Mouse (Mus musculus): Measurements from ENCODE around the gene Ogfod3. TPM values are rescaled to one million over a fixed set of nuclear protein-coding genes. Genes with fewer than 3 reads are reported as not detected.

Gene Ogfod3
- polyA plus RNA-seq, 1 experiment from 2014 or later = 34.1 TPM

GRCm38 (mm10) chr11:121160636-121161346 lies 43.7 kb downstream of the Ogfod3 start:
- Histone ChIP-seq H3K4me1 (ENCODE audit: control insufficient read depth in 2 of 2, insufficient read depth in 2 of 2, low read length in 2 of 2) (peaks cover 0 to 10% of the 10 kb centered on the region in 2 experiments; a peak in 3 of 4 replicates), H3K36me3 (ENCODE audit: control insufficient read depth, insufficient read depth, low read length) (no peaks in the 10 kb centered on the region), H3K9me3 (ENCODE audit: control insufficient read depth, low read length) (no peaks in the 10 kb centered on the region), H3K4me3 (ENCODE audit: control insufficient read depth in 1 of 2, insufficient read depth in 1 of 2, low read depth in 1 of 2, low read length in 2 of 2) (no peak overlapping the region), H3K27ac (replicated peaks in 1 of 2; ENCODE audit: control insufficient read depth in 1 of 2, insufficient read depth in 1 of 2, low read depth in 2 of 2, low read length in 2 of 2) (no peak overlapping the region), H3K4me2 (ENCODE audit: low read length) (no peak overlapping the region), H3K27me3 (ENCODE audit: control insufficient read depth, insufficient read depth, low read length) (peaks cover 25% of the 10 kb centered on the region), H3K9ac (ENCODE audit: low read length) (no peak overlapping the region)
- WGBS = 90% methylated on average over 26 of the region's 26 CpGs
- no peak for ATAC-seq (ENCODE audit: insufficient number of reproducible peaks, insufficient read depth, low FRiP score, low read depth)

GRCm38 (mm10) chr11:121159971-121160370 lies 44.5 kb downstream of the Ogfod3 start, which contains the start of gene Uts2r:
TSS of gene Uts2r (plus strand) at chr11:121160271.
- Histone ChIP-seq H3K4me2 (ENCODE audit: low read length) (no peak within 1 kb of the TSS), H3K4me1 (ENCODE audit: control insufficient read depth in 2 of 2, insufficient read depth in 2 of 2, low read length in 2 of 2) (peaks cover 0 to 10% of the 10 kb centered on the region in 2 experiments; a peak in 3 of 4 replicates), H3K4me3 (ENCODE audit: control insufficient read depth in 1 of 2, insufficient read depth in 1 of 2, low read depth in 1 of 2, low read length in 2 of 2) (no peak within 1 kb of the TSS), H3K9ac (ENCODE audit: low read length) (no peak within 1 kb of the TSS), H3K27me3 (ENCODE audit: control insufficient read depth, insufficient read depth, low read length) (peaks cover 33% of the 10 kb centered on the region), H3K36me3 (ENCODE audit: control insufficient read depth, insufficient read depth, low read length) (no peaks in the 10 kb centered on the region), H3K9me3 (ENCODE audit: control insufficient read depth, low read length) (no peaks in the 10 kb centered on the region), H3K27ac (replicated peaks in 1 of 2; ENCODE audit: control insufficient read depth in 1 of 2, insufficient read depth in 1 of 2, low read depth in 2 of 2, low read length in 2 of 2) (no peak within 1 kb of the TSS)
- ATAC-seq (ENCODE audit: insufficient number of reproducible peaks, insufficient read depth, low FRiP score, low read depth) = no peak
- WGBS = 83% methylated on average over 5 of the region's 5 CpGs

GRCm38 (mm10) chr11:121156411-121156891 lies 48.1 kb downstream of the Ogfod3 start:
- Histone ChIP-seq H3K4me1 (ENCODE audit: control insufficient read depth in 2 of 2, insufficient read depth in 2 of 2, low read length in 2 of 2) (peaks cover 0 to 10% of the 10 kb centered on the region in 2 experiments; a peak in 3 of 4 replicates), H3K36me3 (ENCODE audit: control insufficient read depth, insufficient read depth, low read length) (no peaks in the 10 kb centered on the region), H3K4me3 (ENCODE audit: control insufficient read depth in 1 of 2, insufficient read depth in 1 of 2, low read depth in 1 of 2, low read length in 2 of 2) (peak overlapping the region; percentile 26 to 42), H3K27ac (replicated peaks in 1 of 2; ENCODE audit: control insufficient read depth in 1 of 2, insufficient read depth in 1 of 2, low read depth in 2 of 2, low read length in 2 of 2) (no peak overlapping the region), H3K4me2 (ENCODE audit: low read length) (peak overlapping the region; percentile 81), H3K9me3 (ENCODE audit: control insufficient read depth, low read length) (no peaks in the 10 kb centered on the region), H3K9ac (ENCODE audit: low read length) (peak overlapping the region; percentile 56), H3K27me3 (ENCODE audit: control insufficient read depth, insufficient read depth, low read length) (peaks cover 37% of the 10 kb centered on the region)
- 1% methylated on average over 45 of the region's 45 CpGs for WGBS
- no peak for ATAC-seq (ENCODE audit: insufficient number of reproducible peaks, insufficient read depth, low FRiP score, low read depth)

DNA sequence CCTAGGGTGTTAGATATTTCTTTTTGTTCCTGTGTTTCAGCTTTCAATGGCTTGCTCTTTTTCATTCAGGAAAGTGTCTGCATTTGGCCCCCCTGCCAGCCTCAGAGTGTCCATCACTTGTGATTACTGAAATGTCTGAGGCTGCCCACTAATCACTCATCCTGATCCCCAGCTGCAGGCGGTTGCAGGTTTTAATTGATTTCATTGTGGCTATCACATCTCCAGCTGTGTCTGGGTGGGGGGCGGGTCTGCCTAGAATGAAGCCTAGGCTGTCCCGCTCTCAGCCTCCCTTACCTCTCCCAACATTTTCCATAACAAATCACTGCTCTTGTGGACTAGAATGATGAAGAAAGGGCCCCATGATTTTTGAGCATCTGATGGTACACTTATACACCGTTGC lies 50.3 kb downstream of the Ogfod3 start:
- no peak overlapping the region for H3K4me2 ChIP-seq (ENCODE audit: low read length)
- H3K9me3 ChIP-seq (ENCODE audit: control insufficient read depth, low read length) = no peaks in the 10 kb centered on the region
- H3K4me3 ChIP-seq (ENCODE audit: control insufficient read depth in 1 of 2, insufficient read depth in 1 of 2, low read depth in 1 of 2, low read length in 2 of 2) = no peak overlapping the region
- H3K36me3 ChIP-seq (ENCODE audit: control insufficient read depth, insufficient read depth, low read length) = no peaks in the 10 kb centered on the region
- WGBS = 35% methylated on average over 4 of the region's 4 CpGs
- H3K4me1 ChIP-seq (ENCODE audit: control insufficient read depth in 2 of 2, insufficient read depth in 2 of 2, low read length in 2 of 2) = peaks cover 0 to 10% of the 10 kb centered on the region in 2 experiments; a peak in 3 of 4 replicates
- H3K27ac ChIP-seq (replicated peaks in 1 of 2; ENCODE audit: control insufficient read depth in 1 of 2, insufficient read depth in 1 of 2, low read depth in 2 of 2, low read length in 2 of 2) = no peak overlapping the region
- H3K9ac ChIP-seq (ENCODE audit: low read length) = no peak overlapping the region
- ATAC-seq (ENCODE audit: insufficient number of reproducible peaks, insufficient read depth, low FRiP score, low read depth) = no peak
- peaks cover 37% of the 10 kb centered on the region for H3K27me3 ChIP-seq (ENCODE audit: control insufficient read depth, insufficient read depth, low read length)

DNA sequence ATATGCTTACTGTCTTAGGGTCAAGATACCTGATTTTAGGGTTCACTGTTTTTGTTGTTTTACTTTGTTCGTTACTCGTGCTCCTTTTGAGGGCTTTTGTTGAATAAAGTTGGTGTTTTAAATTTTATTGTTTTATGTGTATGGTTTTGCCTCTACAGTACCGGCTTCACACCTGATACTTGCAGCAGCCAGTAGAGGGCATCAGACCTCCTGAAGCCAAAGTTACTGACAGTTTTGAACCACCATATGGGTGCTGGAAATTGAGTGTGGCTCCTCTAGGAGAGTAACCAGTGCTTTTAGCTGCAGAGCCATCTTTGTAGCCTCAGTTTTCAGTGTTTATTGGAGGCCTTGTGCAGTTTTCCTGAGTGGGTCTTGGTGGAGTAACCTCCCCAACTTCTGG lies 56.3 kb downstream of the Ogfod3 start:
- no peaks in the 10 kb centered on the region for H3K36me3 ChIP-seq (ENCODE audit: control insufficient read depth, insufficient read depth, low read length)
- no peak for ATAC-seq (ENCODE audit: insufficient number of reproducible peaks, insufficient read depth, low FRiP score, low read depth)
- no peaks in the 10 kb centered on the region for H3K27me3 ChIP-seq (ENCODE audit: control insufficient read depth, insufficient read depth, low read length)
- 73% methylated on average over 3 of the region's 3 CpGs for WGBS
- H3K9me3 ChIP-seq (ENCODE audit: control insufficient read depth, low read length) = no peaks in the 10 kb centered on the region
- H3K9ac ChIP-seq (ENCODE audit: low read length) = no peak overlapping the region
- H3K27ac ChIP-seq (replicated peaks in 1 of 2; ENCODE audit: control insufficient read depth in 1 of 2, insufficient read depth in 1 of 2, low read depth in 2 of 2, low read length in 2 of 2) = no peak overlapping the region
- no peak overlapping the region for H3K4me2 ChIP-seq (ENCODE audit: low read length)
- no peaks in the 10 kb centered on the region for H3K4me1 ChIP-seq (ENCODE audit: control insufficient read depth in 2 of 2, insufficient read depth in 2 of 2, low read length in 2 of 2)
- no peak overlapping the region for H3K4me3 ChIP-seq (ENCODE audit: control insufficient read depth in 1 of 2, insufficient read depth in 1 of 2, low read depth in 1 of 2, low read length in 2 of 2)

DNA sequence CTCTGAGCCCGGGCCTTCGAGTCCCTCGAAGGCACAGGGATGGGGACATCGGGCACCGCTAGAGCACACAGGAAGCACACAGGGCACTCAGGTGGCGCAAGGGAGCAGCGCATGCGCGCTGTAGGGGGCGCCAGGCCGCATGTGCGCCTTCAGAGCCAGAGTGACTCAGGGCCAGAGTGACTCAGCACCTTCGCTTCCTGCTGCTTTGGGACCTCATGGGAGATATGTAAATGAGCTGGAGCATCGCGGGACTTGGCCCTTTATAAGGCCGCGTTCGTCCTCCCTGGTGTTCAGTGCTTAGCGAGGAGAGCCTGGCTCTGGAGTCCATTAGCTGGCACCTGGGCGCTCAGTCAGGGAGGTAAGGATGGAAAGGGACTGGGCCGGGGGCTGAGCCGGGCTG lies 58.6 kb downstream of the Ogfod3 start, which contains the start of gene Tex19.1:
TSS of gene Tex19.1 (plus strand) at position 279 of the 400 bp plus-strand sequence.
- no peak for ATAC-seq (ENCODE audit: insufficient number of reproducible peaks, insufficient read depth, low FRiP score, low read depth)

DNA sequence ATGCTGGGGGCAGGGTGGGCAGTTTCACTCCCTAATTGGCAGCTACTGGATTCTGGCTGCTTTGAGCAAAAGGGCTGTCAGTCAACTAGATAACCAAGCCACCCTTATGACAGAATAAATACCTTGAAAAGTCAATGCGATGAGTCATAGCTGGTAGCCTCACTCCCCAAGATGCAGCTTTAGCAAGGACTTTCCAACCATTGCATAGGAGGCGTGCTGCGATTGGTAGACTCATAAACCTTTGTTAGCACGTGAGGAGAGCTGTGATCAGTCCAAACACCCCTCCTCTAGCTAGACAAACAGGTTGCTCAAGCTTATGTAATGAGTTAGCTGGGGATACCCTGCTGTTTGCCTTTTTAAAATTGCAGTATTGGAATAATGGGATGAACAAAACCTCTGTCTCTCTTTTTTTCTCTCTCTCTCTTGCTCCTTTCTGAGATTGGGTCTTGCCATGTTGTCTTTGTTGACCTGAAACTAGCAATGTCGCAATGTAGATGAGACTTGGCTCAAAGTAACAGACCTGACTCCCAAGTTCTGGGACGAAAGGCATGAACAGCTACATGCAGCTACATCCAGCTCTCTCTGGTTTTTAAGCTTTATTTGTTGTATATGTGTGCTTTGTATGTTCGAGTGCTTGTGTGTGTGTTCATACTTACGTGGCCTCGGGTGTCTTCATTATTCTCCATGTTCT lies 61.0 kb downstream of the Ogfod3 start:
- Histone ChIP-seq H3K27ac (replicated peaks in 1 of 2; ENCODE audit: control insufficient read depth in 1 of 2, insufficient read depth in 1 of 2, low read depth in 2 of 2, low read length in 2 of 2) (no peak overlapping the region), H3K4me2 (ENCODE audit: low read length) (no peak overlapping the region), H3K9ac (ENCODE audit: low read length) (no peak overlapping the region), H3K36me3 (ENCODE audit: control insufficient read depth, insufficient read depth, low read length) (no peaks in the 10 kb centered on the region), H3K9me3 (ENCODE audit: control insufficient read depth, low read length) (no peaks in the 10 kb centered on the region), H3K4me3 (ENCODE audit: control insufficient read depth in 1 of 2, insufficient read depth in 1 of 2, low read depth in 1 of 2, low read length in 2 of 2) (no peak overlapping the region), H3K27me3 (ENCODE audit: control insufficient read depth, insufficient read depth, low read length) (no peaks in the 10 kb centered on the region), H3K4me1 (ENCODE audit: control insufficient read depth in 2 of 2, insufficient read depth in 2 of 2, low read length in 2 of 2) (no peaks in the 10 kb centered on the region; a peak in 1 of 4 replicates)
- WGBS = 77% methylated on average over 9 of the region's 9 CpGs
- ATAC-seq (ENCODE audit: insufficient number of reproducible peaks, insufficient read depth, low FRiP score, low read depth) = no peak

More for the DNA sequence above, 58.6 kb downstream of the Ogfod3 start, which contains the start of gene Tex19.1:
- WGBS = 90% methylated on average over 21 of the region's 22 CpGs
- Histone ChIP-seq H3K9me3 (ENCODE audit: control insufficient read depth, low read length) (no peaks in the 10 kb centered on the region), H3K27me3 (ENCODE audit: control insufficient read depth, insufficient read depth, low read length) (no peaks in the 10 kb centered on the region), H3K4me2 (ENCODE audit: low read length) (no peak within 1 kb of the TSS), H3K4me3 (ENCODE audit: control insufficient read depth in 1 of 2, insufficient read depth in 1 of 2, low read depth in 1 of 2, low read length in 2 of 2) (no peak within 1 kb of the TSS), H3K27ac (replicated peaks in 1 of 2; ENCODE audit: control insufficient read depth in 1 of 2, insufficient read depth in 1 of 2, low read depth in 2 of 2, low read length in 2 of 2) (no peak within 1 kb of the TSS), H3K4me1 (ENCODE audit: control insufficient read depth in 2 of 2, insufficient read depth in 2 of 2, low read length in 2 of 2) (no peaks in the 10 kb centered on the region), H3K36me3 (ENCODE audit: control insufficient read depth, insufficient read depth, low read length) (no peaks in the 10 kb centered on the region), H3K9ac (ENCODE audit: low read length) (no peak within 1 kb of the TSS)

Data from heart, embryonic 14.5 days (tissue).